Mouse (Mus musculus) gastrocnemius, postnatal 25 days (tissue): ENCODE measurements around the gene Zfp282. TPM values are rescaled to one million over a fixed set of nuclear protein-coding genes. Genes with fewer than 3 reads are reported as not detected.
"Not testable (repeated sequence)": the region's sequence is repeated elsewhere in the genome, so short reads cannot be mapped to it uniquely, and the experiment has no call there.

Experiments used
- DNase-seq: peaks from one replicate; pipeline ENCODE4 v3.0.0; 2022
- long read RNA-seq, 2 experiments: library from polyadenylated mRNA; stranded (forward); transcript quantifications; one replicate each; pipeline ENCODE4 v2.0.0; 2021
- total RNA-seq, 2 experiments: library from RNA; stranded (reverse); gene quantifications; 1 replicate in 1 of 2; 2 replicates in 1 of 2; pipeline ENCODE4 v1.2.3; 2021

Zfp282 gene
- total RNA-seq = 1 to 10 TPM; 5.7 to 5.9 TPM
- long read RNA-seq, experiment 1, full-length matches to known transcripts = 3 of 5 reads
- long read RNA-seq, experiment 1, partial matches to known transcripts = 1 of 5 reads
- long read RNA-seq, experiment 1, other reads (novel, unspliced or antisense) = 1 of 5 reads
- long read RNA-seq, experiment 2, full-length matches to known transcripts = 3 of 5 reads
- long read RNA-seq, experiment 2, partial matches to known transcripts = 1 of 5 reads
- long read RNA-seq, experiment 2, other reads (novel, unspliced or antisense) = 1 of 5 reads

GRCm38 (mm10) chr6:47877058-47877457, at the start of gene Zfp282:
Gene Zfp282 (plus strand): TSS chr6:47877204.
- no peak for DNase-seq

DNA sequence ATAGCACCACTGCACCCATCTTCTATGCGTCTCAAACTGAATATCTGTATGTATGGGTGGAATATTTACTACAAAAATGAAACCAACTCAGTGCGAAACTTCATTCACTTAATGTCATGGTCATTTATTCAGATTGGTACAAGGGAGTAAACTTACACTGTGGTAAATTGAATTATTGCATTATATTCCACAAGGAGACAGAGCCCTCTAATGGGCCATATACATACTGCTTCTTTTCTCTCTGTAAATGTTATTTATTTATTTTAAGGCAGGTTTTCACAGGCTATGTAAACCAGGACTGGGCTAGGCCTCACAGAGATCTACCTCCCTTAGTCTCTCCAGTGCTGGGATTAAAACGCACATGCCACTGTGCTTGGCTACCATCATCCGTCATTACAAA, 49.5 kb upstream of the Zfp282 start:
- no peak for DNase-seq

DNA sequence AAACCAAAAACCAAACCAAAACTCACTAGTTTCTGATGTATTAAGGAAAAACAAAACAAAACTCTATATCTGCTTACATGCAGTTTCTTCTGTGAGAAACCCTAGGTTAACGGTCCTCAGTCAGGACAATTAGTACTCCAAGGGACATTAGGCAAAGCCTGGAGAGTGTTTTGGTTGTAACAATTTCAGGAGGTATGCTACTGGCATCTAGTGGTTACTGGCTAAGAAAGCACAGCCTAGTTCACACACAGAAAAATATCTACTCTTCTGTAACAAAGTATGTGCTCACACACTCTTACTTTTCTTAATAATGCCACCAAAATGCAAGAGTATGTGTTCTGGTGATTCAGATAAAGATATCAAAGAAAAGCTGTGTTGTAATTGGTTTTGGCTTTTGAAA, 48.1 kb upstream of the Zfp282 start:
- no peak for DNase-seq

DNA sequence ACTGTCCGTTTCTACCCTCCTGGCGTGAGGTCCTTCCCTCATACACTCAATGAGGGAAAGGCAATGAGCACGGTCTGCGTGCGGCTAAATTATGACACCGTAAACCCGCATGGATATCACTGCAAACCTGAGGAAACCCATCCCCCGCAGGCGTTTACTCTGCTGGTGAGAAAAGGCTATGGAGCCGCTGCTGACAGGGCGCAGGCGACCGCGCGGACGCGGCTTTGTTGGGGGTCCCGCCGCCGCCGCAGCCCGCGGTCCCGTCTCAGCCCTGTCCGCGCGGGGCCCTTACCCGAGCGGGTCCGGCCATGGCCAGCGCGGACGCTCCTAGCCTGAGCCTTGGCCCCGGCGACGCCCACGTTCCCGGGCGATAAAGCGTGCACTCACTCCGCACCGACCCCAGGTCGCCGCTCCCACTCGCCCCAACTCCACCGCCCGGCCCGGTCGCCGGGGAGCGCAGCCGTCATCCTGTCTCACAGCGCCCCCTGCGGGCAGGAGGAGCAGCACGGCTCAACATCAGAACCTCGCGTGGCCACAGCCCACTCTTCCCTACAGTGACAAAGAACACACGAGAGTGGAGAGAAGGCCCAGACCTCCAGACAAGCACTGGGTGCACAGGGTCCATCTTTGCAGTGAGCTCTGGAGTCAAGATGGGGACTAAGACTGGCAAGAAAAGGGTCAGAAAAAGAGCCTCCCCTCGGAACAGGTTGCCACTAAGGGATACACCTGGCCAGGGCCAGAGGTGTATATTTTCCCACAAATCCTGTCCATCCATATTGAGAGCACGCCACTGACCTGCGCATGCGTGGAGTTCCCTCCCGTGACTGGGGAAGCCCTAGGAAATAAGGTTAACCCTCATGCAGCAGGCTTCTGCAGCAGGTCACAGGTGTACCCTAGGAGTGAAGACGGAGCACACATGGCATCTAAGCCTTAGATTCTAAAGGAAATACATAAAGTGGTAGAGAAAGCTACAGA, 46.6 kb upstream of the Zfp282 start, which contains the start of gene Zfp786:
TSS of gene Zfp786 (minus strand) at position 764 of the 975 bp plus-strand sequence.
- peak; percentile 82 for DNase-seq

DNA sequence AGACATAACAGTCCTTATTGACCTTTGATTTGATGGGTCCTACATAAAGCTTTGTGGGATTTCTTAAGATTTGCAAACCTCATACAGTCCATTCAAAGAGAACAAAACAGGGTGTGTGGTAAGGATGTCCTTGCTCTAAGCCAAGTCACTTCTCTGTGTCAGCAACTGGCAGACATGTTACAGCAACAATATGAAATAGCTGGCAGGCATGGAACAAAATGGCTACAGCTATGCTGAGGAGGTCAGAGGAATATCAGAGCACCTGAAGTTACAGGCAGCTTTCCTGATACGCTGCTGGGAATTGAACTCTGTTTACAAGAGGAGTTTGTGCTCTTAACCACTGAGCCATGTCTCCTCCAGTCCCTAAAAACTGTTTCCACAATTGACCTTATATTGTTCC, 44.8 kb upstream of the Zfp282 start:
- no peak for DNase-seq

DNA sequence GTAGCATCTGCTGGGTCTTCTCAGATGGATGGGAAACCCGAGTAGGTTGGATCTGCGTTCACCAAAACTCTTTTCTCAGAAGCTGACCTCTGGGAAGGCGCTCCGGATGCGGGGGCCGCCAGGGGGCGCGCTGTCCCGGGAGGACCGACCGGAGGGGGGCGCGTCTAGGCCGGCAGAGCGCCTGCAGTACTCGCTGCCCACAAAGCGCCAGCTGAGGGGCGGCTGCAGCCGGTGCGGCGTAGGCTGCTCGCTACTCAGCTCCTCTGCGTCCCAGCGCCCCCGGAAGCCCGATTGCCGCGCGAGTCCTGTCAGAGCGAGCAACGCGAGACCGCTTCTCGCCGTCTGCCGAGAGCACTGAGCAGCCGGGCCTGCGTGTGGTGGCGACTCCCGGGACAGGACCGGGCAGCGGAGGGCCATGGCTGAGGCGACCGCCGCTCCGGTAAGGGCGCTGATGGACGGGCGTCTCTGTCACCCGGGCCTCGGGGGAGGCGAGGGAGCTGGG, 41.5 kb upstream of the Zfp282 start, which contains the start of gene Zfp398:
TSS of gene Zfp398 (plus strand) at position 180 of the 502 bp plus-strand sequence.
- peak; percentile 94 for DNase-seq

- DNase-seq = peak; percentile 31
Measured at GRCm38 (mm10) chr6:47835984-47836521, 41.0 kb upstream of the Zfp282 start.

- DNase-seq = no peak
Measured at GRCm38 (mm10) chr6:47837630-47838029, 39.4 kb upstream of the Zfp282 start.

DNA sequence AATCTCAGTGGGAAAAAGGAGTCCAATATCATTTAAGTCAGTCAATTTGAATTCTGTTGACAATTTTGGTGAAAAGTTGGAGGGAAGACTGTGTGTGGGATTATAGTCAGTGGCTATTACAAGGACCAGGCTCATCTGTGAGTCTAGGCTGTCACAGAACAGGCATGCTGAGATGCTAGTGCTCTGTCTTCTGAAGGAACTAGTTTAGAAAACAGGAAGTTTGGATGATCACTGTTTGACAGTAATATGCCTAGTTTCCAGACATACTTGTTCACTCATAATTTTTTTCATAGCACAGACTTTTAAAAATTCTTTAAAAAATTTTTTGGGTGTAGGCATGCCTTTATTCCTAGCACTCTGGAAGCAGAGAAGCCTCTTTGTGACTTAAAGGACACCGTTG, 35.9 kb upstream of the Zfp282 start:
- no peak for DNase-seq

- no peak for DNase-seq
Measured at GRCm38 (mm10) chr6:47841831-47842230, 35.2 kb upstream of the Zfp282 start.

- no peak for DNase-seq
Measured at GRCm38 (mm10) chr6:47842337-47842736, 34.7 kb upstream of the Zfp282 start.

DNA sequence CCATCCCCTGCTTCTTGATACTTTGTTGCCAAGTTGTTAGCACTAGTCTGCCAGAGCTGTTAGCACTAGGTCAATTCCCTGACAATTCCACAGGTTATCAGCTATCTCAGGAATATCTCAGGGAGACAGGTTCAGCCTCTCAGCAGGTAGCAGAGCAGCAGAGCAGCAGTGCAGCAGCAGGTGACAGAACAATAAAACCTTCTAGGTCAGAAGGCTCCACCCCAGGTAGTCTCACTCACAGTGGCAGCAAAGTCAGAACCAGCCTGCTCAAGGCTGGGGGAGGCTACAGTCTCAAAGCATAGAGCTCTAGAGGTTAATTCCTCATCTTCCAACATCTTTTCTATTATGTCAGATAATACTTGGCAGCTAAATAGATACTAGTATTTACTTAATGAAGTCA, 31.2 kb upstream of the Zfp282 start:
- DNase-seq = no peak

GRCm38 (mm10) chr6:47857241-47857640, 19.8 kb upstream of the Zfp282 start:
- no peak for DNase-seq

- DNase-seq = not testable (repeated sequence)
Measured at GRCm38 (mm10) chr6:47857729-47858128, 19.3 kb upstream of the Zfp282 start.

- DNase-seq = no peak
Measured at GRCm38 (mm10) chr6:47872266-47872665, 4.7 kb upstream of the Zfp282 start.

DNA sequence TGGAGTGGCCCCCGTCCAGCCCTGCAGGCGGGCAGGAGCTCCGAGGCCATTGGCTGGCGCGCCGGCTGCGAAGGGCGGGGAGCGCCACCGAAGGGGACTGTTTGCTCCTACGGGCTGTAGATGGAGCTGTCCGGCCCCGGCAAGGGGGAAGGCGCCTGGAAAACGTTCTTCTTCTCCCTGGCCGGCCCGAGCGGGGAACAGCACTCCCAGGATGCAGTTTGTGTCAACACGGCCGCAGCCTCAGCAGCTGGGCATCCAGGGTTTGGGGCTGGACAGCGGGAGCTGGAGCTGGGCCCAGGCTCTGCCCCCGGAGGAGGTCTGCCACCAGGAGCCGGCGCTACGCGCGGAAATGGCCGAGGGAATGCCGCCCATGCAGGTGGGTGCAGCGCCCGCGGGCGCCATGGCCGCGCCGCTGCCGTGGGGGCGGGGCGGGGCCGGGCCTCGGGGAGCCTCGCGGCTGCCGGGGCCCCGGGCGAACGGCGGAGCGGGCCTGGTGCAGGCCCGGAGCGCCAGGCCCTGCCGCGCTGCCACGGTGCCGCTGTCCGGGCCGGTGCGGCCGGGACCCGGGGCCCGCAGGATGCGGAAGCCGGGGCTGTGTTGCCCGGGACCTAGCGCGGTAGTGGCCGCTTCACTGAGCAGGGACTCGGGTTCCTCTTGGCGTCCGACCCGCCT, 593 bp downstream of the Zfp282 start:
- peak; percentile 91 for DNase-seq

GRCm38 (mm10) chr6:47878133-47878514, 1.1 kb downstream of the Zfp282 start:
- DNase-seq = no peak

- DNase-seq = no peak
Measured at GRCm38 (mm10) chr6:47878593-47878992, 1.6 kb downstream of the Zfp282 start.

- DNase-seq = no peak
Measured at GRCm38 (mm10) chr6:47879049-47879716, 2.2 kb downstream of the Zfp282 start.

- no peak for DNase-seq
Measured at GRCm38 (mm10) chr6:47880166-47880565, 3.2 kb downstream of the Zfp282 start.

DNA sequence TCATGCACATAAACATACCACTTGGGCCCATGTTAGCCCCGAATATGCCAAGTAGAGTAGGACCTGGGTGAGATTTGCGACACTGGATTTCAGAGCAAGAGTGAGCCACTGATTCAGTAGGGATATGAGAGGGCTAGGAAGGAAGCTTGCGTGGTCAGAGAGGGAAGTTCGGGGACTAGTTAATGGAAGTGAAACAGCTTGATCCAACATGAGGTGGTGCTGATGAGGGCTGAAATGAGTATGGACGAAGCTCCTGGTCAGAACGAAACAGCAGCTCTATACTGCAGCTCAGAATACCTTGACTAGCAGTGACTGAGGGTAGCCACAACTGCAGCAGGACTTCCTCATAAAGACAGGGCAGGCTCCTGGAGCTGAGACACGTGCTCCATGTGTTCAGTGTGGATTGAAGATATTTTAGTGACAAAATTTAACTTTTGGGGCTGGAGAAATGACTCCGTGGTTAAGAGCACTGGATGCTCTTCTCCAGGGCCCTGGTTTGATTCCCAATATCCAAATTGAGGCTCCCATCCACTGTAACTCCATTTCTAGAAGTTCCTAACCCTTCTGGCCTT, 11.9 kb downstream of the Zfp282 start:
- no peak for DNase-seq
